Mouse (Mus musculus): ENCODE measurements around the gene Exosc10. TPM values are rescaled to one million over a fixed set of nuclear protein-coding genes. Genes with fewer than 3 reads are reported as not detected.

Gene Exosc10
- total and polyA plus RNA-seq, 2 experiments = 9.8 to 12.7 TPM

DNA sequence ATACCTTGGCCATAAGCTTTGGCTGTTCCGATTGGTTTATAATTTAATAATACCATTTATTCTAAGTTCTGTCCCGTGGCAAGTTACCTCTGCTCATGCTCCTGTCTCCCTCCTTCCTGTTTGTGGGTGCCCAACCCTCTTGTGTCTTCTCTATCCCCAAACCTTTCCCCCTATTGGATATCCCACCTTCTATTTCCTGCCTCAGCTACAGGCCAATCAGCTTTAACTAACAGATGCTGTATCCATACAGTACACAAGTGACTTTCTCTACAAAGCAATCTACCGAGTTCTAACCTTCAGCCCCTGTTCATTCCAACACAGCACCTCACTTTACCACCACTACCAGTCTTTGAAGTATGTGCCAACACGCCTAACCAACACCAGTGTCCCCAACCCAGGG is 65.4 kb downstream of the Exosc10 start:
- no peak overlapping the region for H3K9ac ChIP-seq (ENCODE audit: low read depth, low read length)
- TF ChIP-seq CTCF (IDR thresholded peaks at IDR 0.05; ENCODE audit: low read depth, low read length) (no peak), POLR2A (IDR thresholded peaks at IDR 0.05; ENCODE audit: extremely low read depth, insufficient read depth, low read length) (no peak)
- H3K36me3 ChIP-seq (ENCODE audit: control insufficient read depth, insufficient read depth, low read length) = peaks cover 48% of the 10 kb centered on the region

GRCm38 (mm10) chr4:148625010-148625409 is 66.8 kb downstream of the Exosc10 start:
- 70% methylated on average over 10 of the region's 10 CpGs for WGBS
- no peak overlapping the region for H3K27ac ChIP-seq (replicated peaks; ENCODE audit: insufficient read depth, low read depth, low read length)
- peaks cover 34% of the 10 kb centered on the region for H3K36me3 ChIP-seq (ENCODE audit: control insufficient read depth, insufficient read depth, low read length)
- H3K4me3 ChIP-seq (ENCODE audit: insufficient read depth, low read depth, low read length) = 0 out of 2 replicates have a peak overlapping the region, but pooled peaks have one; percentile 3
- no peak for TF ChIP-seq CTCF (IDR thresholded peaks at IDR 0.05; ENCODE audit: low read depth, low read length)
- TF ChIP-seq POLR2A (IDR thresholded peaks at IDR 0.05; ENCODE audit: extremely low read depth, insufficient read depth, low read length) = no peak
- H3K9ac ChIP-seq (ENCODE audit: low read depth, low read length) = peak overlapping the region; percentile 18; the same call in 1 of the 2 replicates
- H3K79me2 ChIP-seq (ENCODE audit: control insufficient read depth, insufficient read depth, low read length) = peaks cover 23% of the 10 kb centered on the region; the same call in 1 of the 2 replicates
- no peak for DNase-seq (ENCODE audit: extremely low read depth, low read depth, low spot score)
- H3K27me3 ChIP-seq (ENCODE audit: control insufficient read depth, insufficient read depth, low read length) = no peaks in the 10 kb centered on the region
- peaks cover 27% of the 10 kb centered on the region for H3K4me1 ChIP-seq (ENCODE audit: control insufficient read depth, insufficient read depth, low read length)

More for the DNA sequence above, 65.4 kb downstream of the Exosc10 start:
- no peak overlapping the region for H3K4me3 ChIP-seq (ENCODE audit: insufficient read depth, low read depth, low read length)
- no peak for DNase-seq (ENCODE audit: extremely low read depth, low read depth, low spot score)
- peaks cover 37% of the 10 kb centered on the region for H3K4me1 ChIP-seq (ENCODE audit: control insufficient read depth, insufficient read depth, low read length)
- WGBS = 62% methylated on average over 4 of the region's 4 CpGs
- H3K27ac ChIP-seq (replicated peaks; ENCODE audit: insufficient read depth, low read depth, low read length) = no peak overlapping the region; the same call in 1 of the 2 replicates
- H3K79me2 ChIP-seq (ENCODE audit: control insufficient read depth, insufficient read depth, low read length) = peaks cover 30% of the 10 kb centered on the region; the same call in 1 of the 2 replicates
- H3K27me3 ChIP-seq (ENCODE audit: control insufficient read depth, insufficient read depth, low read length) = no peaks in the 10 kb centered on the region

DNA sequence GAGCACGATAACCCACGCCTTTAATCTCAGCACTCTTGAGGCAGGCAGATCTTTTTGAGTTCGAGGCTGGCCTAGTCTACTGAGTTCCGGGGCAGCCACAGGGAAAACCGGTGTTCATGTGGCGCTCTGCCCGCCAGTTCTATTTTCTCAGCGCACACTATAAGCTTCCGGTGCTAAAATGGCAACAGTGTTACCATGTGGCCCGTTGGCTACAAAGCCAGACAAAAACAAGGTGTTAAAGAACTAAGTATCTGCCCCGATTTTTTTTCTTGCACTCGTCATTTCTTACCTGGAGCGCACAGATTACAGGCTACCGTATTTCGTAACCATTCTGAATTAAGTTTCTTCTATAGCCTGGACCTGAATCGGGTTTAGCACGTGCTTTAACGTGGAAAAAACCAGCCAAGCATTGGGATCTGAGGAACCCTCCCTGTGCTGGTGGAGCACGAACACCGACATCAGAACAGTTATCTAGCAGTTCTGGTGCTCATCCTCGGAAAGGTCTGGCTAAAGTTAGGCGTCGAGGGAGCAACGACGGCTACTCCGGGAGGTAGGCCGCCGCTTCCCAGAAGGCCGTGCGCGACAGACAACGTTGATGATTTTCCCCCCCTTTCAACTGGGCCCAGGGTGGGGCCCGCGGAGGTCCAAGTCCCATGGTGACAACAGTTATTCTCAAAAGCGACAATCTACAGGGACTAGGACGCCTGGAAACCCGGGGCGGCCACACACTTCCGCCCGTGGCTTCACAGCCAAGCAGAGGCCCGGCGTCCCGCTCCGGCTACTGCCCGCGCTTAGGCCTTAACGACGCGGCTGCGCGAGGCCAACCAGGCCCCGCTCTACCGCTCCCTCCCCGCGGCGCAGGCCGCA is 67.8 kb downstream of the Exosc10 start:
- Histone ChIP-seq H3K4me3 (ENCODE audit: insufficient read depth, low read depth, low read length) (peak overlapping the region; percentile 90), H3K79me2 (ENCODE audit: control insufficient read depth, insufficient read depth, low read length) (peaks cover 23% of the 10 kb centered on the region; the same call in 1 of the 2 replicates), H3K27ac (replicated peaks; ENCODE audit: insufficient read depth, low read depth, low read length) (peak overlapping the region; percentile 94), H3K4me1 (ENCODE audit: control insufficient read depth, insufficient read depth, low read length) (peaks cover 24% of the 10 kb centered on the region), H3K36me3 (ENCODE audit: control insufficient read depth, insufficient read depth, low read length) (peaks cover 29% of the 10 kb centered on the region), H3K27me3 (ENCODE audit: control insufficient read depth, insufficient read depth, low read length) (no peaks in the 10 kb centered on the region), H3K9ac (ENCODE audit: low read depth, low read length) (peak overlapping the region; percentile 97)
- under 1% methylated on average over 57 of the region's 57 CpGs for WGBS
- DNase-seq (ENCODE audit: extremely low read depth, low read depth, low spot score) = peak; percentile 65
- no peak for TF ChIP-seq POLR2A (IDR thresholded peaks at IDR 0.05; ENCODE audit: extremely low read depth, insufficient read depth, low read length)
- TF ChIP-seq CTCF (IDR thresholded peaks at IDR 0.05; ENCODE audit: low read depth, low read length) = no peak

GRCm38 (mm10) chr4:148626623-148627185 is 68.5 kb downstream of the Exosc10 start, which contains the start of gene Tardbp:
Tardbp (minus strand) TSS chr4:148627019.
- Histone ChIP-seq H3K4me1 (ENCODE audit: control insufficient read depth, insufficient read depth, low read length) (peaks cover 22% of the 10 kb centered on the region), H3K36me3 (ENCODE audit: control insufficient read depth, insufficient read depth, low read length) (peaks cover 23% of the 10 kb centered on the region), H3K4me3 (ENCODE audit: insufficient read depth, low read depth, low read length) (peak within 1 kb of the TSS; percentile 90), H3K27me3 (ENCODE audit: control insufficient read depth, insufficient read depth, low read length) (no peaks in the 10 kb centered on the region), H3K27ac (replicated peaks; ENCODE audit: insufficient read depth, low read depth, low read length) (peak within 1 kb of the TSS; percentile 94), H3K9ac (ENCODE audit: low read depth, low read length) (peak within 1 kb of the TSS; percentile 97), H3K79me2 (ENCODE audit: control insufficient read depth, insufficient read depth, low read length) (peaks cover 23% of the 10 kb centered on the region; the same call in 1 of the 2 replicates)
- peak; percentile 73 for DNase-seq (ENCODE audit: extremely low read depth, low read depth, low spot score)
- TF ChIP-seq POLR2A (IDR thresholded peaks at IDR 0.05; ENCODE audit: extremely low read depth, insufficient read depth, low read length) (peak; percentile 94), CTCF (IDR thresholded peaks at IDR 0.05; ENCODE audit: low read depth, low read length) (no peak)
- WGBS = under 1% methylated on average over 51 of the region's 51 CpGs

- WGBS = 64% methylated on average over 3 of the region's 3 CpGs
- peaks cover 18% of the 10 kb centered on the region for H3K36me3 ChIP-seq (ENCODE audit: control insufficient read depth, insufficient read depth, low read length)
- TF ChIP-seq CTCF (IDR thresholded peaks at IDR 0.05; ENCODE audit: low read depth, low read length) (no peak), POLR2A (IDR thresholded peaks at IDR 0.05; ENCODE audit: extremely low read depth, insufficient read depth, low read length) (no peak)
- no peak overlapping the region; the same call in 1 of the 2 replicates for H3K9ac ChIP-seq (ENCODE audit: low read depth, low read length)
- H3K4me3 ChIP-seq (ENCODE audit: insufficient read depth, low read depth, low read length) = peak overlapping the region; percentile 90; the same call in 1 of the 2 replicates
- no peaks in the 10 kb centered on the region for H3K27me3 ChIP-seq (ENCODE audit: control insufficient read depth, insufficient read depth, low read length)
- no peak overlapping the region for H3K27ac ChIP-seq (replicated peaks; ENCODE audit: insufficient read depth, low read depth, low read length)
- H3K4me1 ChIP-seq (ENCODE audit: control insufficient read depth, insufficient read depth, low read length) = peaks cover 17% of the 10 kb centered on the region
- DNase-seq (ENCODE audit: extremely low read depth, low read depth, low spot score) = no peak
- H3K79me2 ChIP-seq (ENCODE audit: control insufficient read depth, insufficient read depth, low read length) = peaks cover 23% of the 10 kb centered on the region; the same call in 1 of the 2 replicates
These were observed 69.0 kb downstream of the Exosc10 start for GRCm38 (mm10) chr4:148627246-148627645.

Other genes with a start within 250 kb of the Exosc10 start
- gene Ubiad1, start 113.7 kb upstream of the Exosc10 start, total RNA-seq (2014; rRNA removed) = 4.9 and 5.5 TPM in 2 replicates
- 8.5 and 21.0 TPM in 2 replicates for gene Ubiad1, start 113.7 kb upstream of the Exosc10 start, polyA plus RNA-seq (2012; rRNA removed)
- gene Mtor, start 109.8 kb upstream of the Exosc10 start, total RNA-seq (2014; rRNA removed) = 11.7 and 17.9 TPM in 2 replicates
- gene Mtor, start 109.8 kb upstream of the Exosc10 start, polyA plus RNA-seq (2012; rRNA removed) = 12.3 and 18.5 TPM in 2 replicates
- gene Angptl7, start 58.0 kb upstream of the Exosc10 start, total RNA-seq (2014; rRNA removed) = 0.37 and 0.40 TPM in 2 replicates
- 0.24 and 0.51 TPM in 2 replicates for gene Angptl7, start 58.0 kb upstream of the Exosc10 start, polyA plus RNA-seq (2012; rRNA removed)
- gene Srm, start 33.1 kb downstream of the Exosc10 start, total RNA-seq (2014; rRNA removed) = 11.1 and 14.7 TPM in 2 replicates
- gene Srm, start 33.1 kb downstream of the Exosc10 start, polyA plus RNA-seq (2012; rRNA removed) = 33.1 and 39.5 TPM in 2 replicates
- gene Masp2, start 44.1 kb downstream of the Exosc10 start, total RNA-seq (2014; rRNA removed) = 191 and 270 TPM in 2 replicates
- gene Masp2, start 44.1 kb downstream of the Exosc10 start, polyA plus RNA-seq (2012; rRNA removed) = 712 and 829 TPM in 2 replicates
- 87.2 and 111 TPM in 2 replicates for gene Tardbp, start 68.6 kb downstream of the Exosc10 start, total RNA-seq (2014; rRNA removed)
- 33.2 and 33.4 TPM in 2 replicates for gene Tardbp, start 68.6 kb downstream of the Exosc10 start, polyA plus RNA-seq (2012; rRNA removed)
- gene Gm572, start 84.9 kb downstream of the Exosc10 start, total RNA-seq (2014; rRNA removed) = not detected in 2 replicates
- gene Gm572, start 84.9 kb downstream of the Exosc10 start, polyA plus RNA-seq (2012; rRNA removed) = not detected in 2 replicates
- gene Casz1, start 246.0 kb downstream of the Exosc10 start, total RNA-seq (2014; rRNA removed) = 0.09 and 0.34 TPM in 2 replicates
- gene Casz1, start 246.0 kb downstream of the Exosc10 start, polyA plus RNA-seq (2012; rRNA removed) = 0.24 TPM in 2 replicates